Mouse (Mus musculus) heart, embryonic 10.5 days (tissue): ENCODE measurements around the gene Dnaic2. TPM values are rescaled to one million over a fixed set of nuclear protein-coding genes. Genes with fewer than 3 reads are reported as not detected.
A peak's percentile ranks its signal among the peaks of the same experiment; 100 is the strongest.

Experiments
- DNase-seq: peaks from one replicate; pipeline ENCODE4 v3.0.0-alpha.2; 2017; ENCODE audit warnings: low spot score
- H3K27ac ChIP-seq: fragments of 300-500 bp; sonication (generic); 2 replicates; pipeline ENCODE4 v1.5.1; 2016; ENCODE audit warnings: mild to moderate bottlenecking
- H3K27me3 ChIP-seq: fragments of 300-500 bp; sonication (generic); 2 replicates; pipeline ENCODE4 v1.6.1; 2016; ENCODE audit warnings: mild to moderate bottlenecking; ENCODE audit not compliant: poor library complexity, insufficient read depth, severe bottlenecking
- H3K36me3 ChIP-seq: fragments of 300-500 bp; sonication (generic); 2 replicates; pipeline ENCODE4 v1.6.1; 2016; ENCODE audit warnings: mild to moderate bottlenecking, moderate library complexity
- H3K4me1 ChIP-seq: fragments of 300-500 bp; sonication (generic); 2 replicates; pipeline ENCODE4 v1.6.1; 2016; ENCODE audit warnings: mild to moderate bottlenecking
- H3K4me3 ChIP-seq: fragments of 300-500 bp; sonication (generic); 2 replicates; pipeline ENCODE4 v1.5.1; 2016; ENCODE audit warnings: mild to moderate bottlenecking, moderate library complexity
- H3K9me3 ChIP-seq: fragments of 300-500 bp; sonication (generic); 2 replicates; pipeline ENCODE4 v1.6.1; 2016; ENCODE audit warnings: mild to moderate bottlenecking, moderate library complexity
- WGBS: fragments of 180-500 bp; shearing (Covaris S2); methylation state at CpG from one replicate; pipeline ENCODE4 v1.1.7; 2016; 5-methylcytosine and 5-hydroxymethylcytosine counted together
- polyA plus RNA-seq: library from polyadenylated mRNA; unstranded; fragments of >200 nt; fragmentation: Nextera tagmentation; extraction: Ambion mirVana; gene quantifications from 2 replicates; pipeline ENCODE4 v1.2.1, GENCODE M21; 2016

Gene Dnaic2
- polyA plus RNA-seq, 1 experiment from 2014 or later = 0.19 TPM

DNA sequence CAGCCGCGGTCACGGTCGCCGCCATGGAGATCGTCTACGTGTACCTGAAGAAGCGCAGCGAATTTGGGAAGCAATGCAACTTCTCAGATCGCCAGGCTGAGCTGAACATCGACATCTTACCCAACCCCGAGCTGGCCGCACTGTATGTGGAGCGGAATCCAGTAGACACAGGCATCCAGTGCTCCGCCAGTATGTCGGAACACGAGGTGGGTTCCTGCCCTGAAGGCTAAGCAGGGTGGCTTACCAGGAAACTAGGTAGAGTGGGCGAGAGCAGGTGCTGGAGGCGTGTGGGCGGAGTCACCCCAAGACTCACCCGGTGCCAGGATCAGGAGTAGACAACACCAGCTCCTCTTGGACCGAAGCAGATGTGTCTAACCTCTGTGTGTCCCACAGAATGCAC is 5.7 kb downstream of the Dnaic2 start:
- no peak overlapping the region for H3K4me3 ChIP-seq
- DNase-seq = no peak
- peaks cover 12% of the 10 kb centered on the region for H3K4me1 ChIP-seq
- no peaks in the 10 kb centered on the region for H3K9me3 ChIP-seq
- H3K36me3 ChIP-seq = no peaks in the 10 kb centered on the region
- no peak overlapping the region for H3K27ac ChIP-seq
- H3K27me3 ChIP-seq = peaks cover 32% of the 10 kb centered on the region
- WGBS = 65% methylated on average over 22 of the region's 22 CpGs

DNA sequence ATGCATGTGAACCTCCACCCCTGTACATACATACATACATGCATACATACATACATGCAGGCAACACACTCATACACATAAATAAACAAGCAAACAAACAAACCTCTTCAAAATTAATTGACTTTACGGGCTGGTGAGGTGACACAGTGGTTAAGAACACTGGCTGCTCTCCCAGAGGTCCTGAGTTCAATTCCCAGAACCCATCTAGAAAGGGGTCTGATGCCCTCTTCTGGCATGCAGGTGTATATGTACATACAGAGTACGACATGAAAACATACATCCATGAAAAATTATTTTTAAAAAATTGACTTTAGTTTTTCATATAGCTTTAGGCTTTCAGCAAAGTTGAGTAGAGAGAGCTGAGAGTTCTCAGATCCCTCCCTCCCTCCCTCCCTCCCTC is 8.9 kb downstream of the Dnaic2 start:
- Histone ChIP-seq H3K36me3 (no peaks in the 10 kb centered on the region), H3K4me1 (peaks cover 7% of the 10 kb centered on the region), H3K9me3 (no peaks in the 10 kb centered on the region), H3K4me3 (no peak overlapping the region), H3K27me3 (peaks cover 31% of the 10 kb centered on the region; the same call in 1 of the 2 replicates), H3K27ac (no peak overlapping the region)
- WGBS = 76% methylated on average over 2 of the region's 2 CpGs
- DNase-seq = no peak

DNA sequence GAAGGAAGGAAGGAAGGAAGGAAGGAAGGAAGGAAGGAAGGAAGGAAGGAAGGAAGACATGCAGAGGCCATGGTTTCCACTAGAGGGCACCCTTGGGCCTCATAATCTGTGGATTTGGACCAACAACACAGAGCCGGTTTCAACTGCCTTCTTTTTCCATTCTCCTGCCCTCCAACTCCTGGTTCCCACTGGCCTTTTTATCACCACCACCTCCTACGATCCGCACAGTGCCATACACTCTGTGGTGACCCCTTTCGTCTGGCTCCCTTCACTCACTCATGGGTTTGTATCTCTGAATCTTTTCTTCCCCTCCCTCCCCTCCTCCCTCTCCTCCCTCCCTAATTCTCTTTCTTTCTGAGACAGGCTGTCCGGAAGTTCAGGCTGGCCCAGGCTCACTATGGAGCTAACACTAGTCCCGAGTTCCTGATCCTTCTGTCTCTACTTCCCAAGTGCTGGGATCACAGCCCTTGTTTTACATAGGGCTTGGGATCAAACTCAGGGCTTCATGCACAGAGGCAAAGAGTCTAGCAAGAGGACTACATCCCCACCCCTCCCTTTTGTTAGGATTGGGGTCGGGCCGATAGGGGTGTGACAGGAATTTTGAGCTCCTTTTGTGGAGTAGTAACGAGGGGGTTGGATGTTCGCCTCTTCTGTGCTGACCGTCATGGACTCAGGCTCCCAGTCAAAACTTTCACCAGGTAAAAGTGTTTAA is 9.9 kb downstream of the Dnaic2 start:
- Histone ChIP-seq H3K4me3 (no peak overlapping the region), H3K4me1 (peaks cover 7% of the 10 kb centered on the region), H3K27me3 (peaks cover 36% of the 10 kb centered on the region; the same call in 1 of the 2 replicates), H3K27ac (no peak overlapping the region; the same call in 1 of the 2 replicates), H3K36me3 (no peaks in the 10 kb centered on the region), H3K9me3 (no peaks in the 10 kb centered on the region)
- no peak for DNase-seq
- WGBS = 42% methylated on average over 11 of the region's 11 CpGs

DNA sequence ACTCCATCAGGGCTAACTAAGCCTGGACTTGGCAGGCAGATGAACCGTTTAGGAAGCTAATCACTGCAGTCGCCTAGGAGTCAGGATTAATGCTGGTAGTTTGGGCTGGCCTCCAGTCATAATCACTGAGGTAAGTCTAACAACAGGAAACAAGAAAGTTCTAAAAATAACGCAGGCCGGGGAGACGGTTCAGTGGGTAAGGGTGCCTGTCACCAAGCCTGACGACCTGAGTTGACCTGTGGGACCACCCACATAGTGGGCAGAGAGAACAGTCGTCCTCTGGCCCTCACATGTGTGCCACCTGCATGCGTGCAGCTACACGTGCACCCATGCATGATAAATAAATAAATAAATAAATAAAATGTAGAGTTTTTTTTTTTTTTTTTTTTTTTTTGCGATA is 13.4 kb downstream of the Dnaic2 start:
- no peak overlapping the region for H3K27ac ChIP-seq
- peaks cover 32% of the 10 kb centered on the region; the same call in 1 of the 2 replicates for H3K27me3 ChIP-seq
- H3K36me3 ChIP-seq = no peaks in the 10 kb centered on the region
- no peak for DNase-seq
- 36% methylated on average over 10 of the region's 10 CpGs for WGBS
- no peak overlapping the region for H3K4me3 ChIP-seq
- peaks cover 11% of the 10 kb centered on the region for H3K4me1 ChIP-seq
- no peaks in the 10 kb centered on the region for H3K9me3 ChIP-seq

DNA sequence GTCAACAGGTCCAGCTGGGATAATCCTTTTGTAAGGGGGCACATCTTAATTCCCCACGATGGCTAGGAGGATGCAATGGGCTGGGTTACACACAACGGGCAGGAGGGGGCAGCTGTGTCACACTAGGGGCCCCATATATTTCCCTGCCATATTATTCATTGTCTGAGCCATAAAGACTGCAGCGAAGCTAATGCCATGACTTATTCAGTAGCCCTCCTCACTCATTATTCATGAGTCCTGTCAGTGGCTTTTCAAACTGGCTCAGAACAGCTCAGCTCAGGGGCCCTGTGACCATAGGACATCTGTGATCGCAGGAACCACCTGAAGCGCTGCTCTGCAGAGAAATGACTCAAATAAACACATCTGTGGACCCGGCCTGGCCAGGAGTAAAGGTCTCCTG is 14.2 kb downstream of the Dnaic2 start:
- WGBS = 59% methylated on average over 6 of the region's 6 CpGs
- Histone ChIP-seq H3K9me3 (no peaks in the 10 kb centered on the region), H3K36me3 (no peaks in the 10 kb centered on the region), H3K27ac (no peak overlapping the region), H3K4me3 (no peak overlapping the region), H3K4me1 (peaks cover 11% of the 10 kb centered on the region), H3K27me3 (peaks cover 36% of the 10 kb centered on the region; the same call in 1 of the 2 replicates)
- no peak for DNase-seq

DNA sequence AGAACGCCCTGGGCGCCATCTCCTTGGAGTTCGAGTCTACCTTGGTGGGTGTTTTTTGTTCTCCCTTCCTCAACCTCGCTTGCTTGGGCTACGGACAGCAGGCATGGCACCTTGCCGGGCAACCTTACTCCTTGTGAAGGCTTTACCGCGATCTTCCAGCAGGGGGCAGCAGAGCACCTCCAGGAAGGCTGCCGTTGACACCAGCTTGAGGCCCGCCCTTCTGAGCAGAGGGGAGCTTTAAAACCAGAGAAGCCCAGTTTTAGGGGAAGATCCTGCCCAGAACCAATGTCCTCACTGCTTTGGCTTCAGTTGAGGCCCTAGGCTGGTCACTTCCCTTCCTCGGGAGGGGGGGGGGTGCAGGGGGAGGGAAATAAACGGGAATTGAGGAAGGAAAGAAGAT is 17.9 kb downstream of the Dnaic2 start:
- H3K27ac ChIP-seq = peak overlapping the region; percentile 62; the same call in 1 of the 2 replicates
- WGBS = 5% methylated on average over 12 of the region's 12 CpGs
- H3K9me3 ChIP-seq = no peaks in the 10 kb centered on the region
- 0 out of 2 replicates have a peak overlapping the region, but pooled peaks have one; percentile 20 for H3K4me3 ChIP-seq
- peaks cover 10% of the 10 kb centered on the region for H3K4me1 ChIP-seq
- H3K27me3 ChIP-seq = peaks cover 39% of the 10 kb centered on the region; the same call in 1 of the 2 replicates
- DNase-seq = peak; percentile 92
- H3K36me3 ChIP-seq = no peaks in the 10 kb centered on the region

DNA sequence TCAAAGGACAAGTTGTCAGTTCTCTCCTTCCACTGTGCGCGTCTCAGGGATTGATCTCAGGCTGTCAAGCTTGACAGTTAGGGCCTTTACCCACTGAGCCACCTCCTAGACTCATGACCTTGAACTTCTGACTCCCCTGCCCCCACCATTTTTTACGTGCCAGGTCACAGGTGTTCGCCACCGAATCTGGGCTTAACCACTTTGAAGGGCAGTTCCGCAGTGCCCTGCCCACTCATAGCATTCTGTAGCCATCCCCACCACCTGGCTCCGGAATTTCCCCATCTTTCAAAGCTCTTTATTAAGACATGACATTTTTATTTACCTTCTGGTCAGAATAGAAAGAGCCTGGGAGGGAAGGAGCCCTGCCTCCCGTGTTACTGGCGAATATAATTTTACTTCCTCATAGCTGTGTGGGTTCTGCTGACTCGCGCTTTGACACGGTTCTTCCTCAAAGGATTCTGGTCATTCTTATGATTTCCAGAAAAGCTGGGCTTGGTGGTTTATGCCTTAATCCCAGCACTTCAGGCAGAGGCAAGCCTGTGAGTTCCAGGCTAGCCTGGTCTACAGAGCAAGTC is 20.4 kb downstream of the Dnaic2 start:
- H3K4me1 ChIP-seq = 0 out of 2 replicates have a peak, but pooled peaks cover 4% of the 10 kb centered on the region
- H3K27ac ChIP-seq = no peak overlapping the region
- WGBS = 83% methylated on average over 12 of the region's 12 CpGs
- H3K36me3 ChIP-seq = no peaks in the 10 kb centered on the region
- H3K9me3 ChIP-seq = no peaks in the 10 kb centered on the region
- no peak for DNase-seq
- H3K27me3 ChIP-seq = peaks cover 38% of the 10 kb centered on the region; the same call in 1 of the 2 replicates
- no peak overlapping the region for H3K4me3 ChIP-seq

DNA sequence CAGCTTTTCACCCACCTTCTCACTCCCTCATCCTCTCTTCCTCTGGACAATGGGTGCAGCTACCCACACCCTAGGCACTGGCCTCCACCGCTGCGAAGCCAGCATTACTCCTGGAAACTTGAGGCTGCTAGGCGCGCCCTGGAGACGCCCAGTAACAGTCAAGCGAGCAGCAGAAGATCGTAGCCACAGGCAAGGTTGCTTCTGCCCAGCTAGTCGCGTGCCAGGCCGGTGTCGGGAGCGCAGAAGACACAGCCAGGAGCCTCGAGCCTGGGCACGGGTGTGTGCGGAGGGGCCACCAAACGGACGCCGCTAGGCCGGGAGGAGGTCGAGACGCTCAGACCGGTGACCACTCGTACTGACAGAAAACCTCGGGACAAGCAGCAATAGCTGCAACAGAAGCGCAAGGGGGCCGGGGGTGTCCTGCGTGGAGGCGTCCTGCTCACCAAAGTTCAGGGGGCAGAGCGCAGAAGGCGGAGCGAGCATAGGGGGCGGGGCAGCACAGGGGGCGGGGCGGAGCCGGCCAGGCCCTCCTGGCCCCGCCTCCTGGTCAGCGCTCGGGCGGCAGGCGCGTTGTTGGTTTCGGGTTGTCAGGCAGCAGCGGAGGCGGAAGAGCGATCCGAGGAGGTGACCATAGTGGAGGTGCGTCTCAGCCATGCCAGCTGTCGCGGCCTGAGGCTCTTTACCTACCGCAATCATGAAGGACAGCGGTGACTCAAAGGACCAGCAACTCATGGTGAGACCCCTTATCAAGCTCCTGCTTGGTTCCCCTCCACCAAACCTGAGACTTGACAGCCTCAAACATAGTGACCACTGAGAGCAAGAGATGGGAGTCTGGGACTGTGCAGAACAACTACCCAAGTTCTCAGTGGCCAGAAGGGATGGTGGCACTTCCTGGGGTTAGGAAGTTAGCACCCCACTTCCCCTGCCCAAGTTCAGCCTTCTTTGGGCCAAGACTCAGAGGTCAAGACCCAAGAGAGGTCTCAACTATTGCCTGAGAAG is 37.9 kb downstream of the Dnaic2 start, which contains the start of gene Kif19a:
Gene Kif19a (plus strand): TSS at position 569 of the 999 bp plus-strand sequence.
- peak within 1 kb of the TSS; percentile 66 for H3K4me3 ChIP-seq
- peaks cover 16% of the 10 kb centered on the region for H3K4me1 ChIP-seq
- WGBS = 3% methylated on average over 51 of the region's 51 CpGs
- H3K27ac ChIP-seq = peak within 1 kb of the TSS; percentile 57
- H3K9me3 ChIP-seq = no peaks in the 10 kb centered on the region
- H3K36me3 ChIP-seq = no peaks in the 10 kb centered on the region
- DNase-seq = peak; percentile 87
- H3K27me3 ChIP-seq = peaks cover 65% of the 10 kb centered on the region

DNA sequence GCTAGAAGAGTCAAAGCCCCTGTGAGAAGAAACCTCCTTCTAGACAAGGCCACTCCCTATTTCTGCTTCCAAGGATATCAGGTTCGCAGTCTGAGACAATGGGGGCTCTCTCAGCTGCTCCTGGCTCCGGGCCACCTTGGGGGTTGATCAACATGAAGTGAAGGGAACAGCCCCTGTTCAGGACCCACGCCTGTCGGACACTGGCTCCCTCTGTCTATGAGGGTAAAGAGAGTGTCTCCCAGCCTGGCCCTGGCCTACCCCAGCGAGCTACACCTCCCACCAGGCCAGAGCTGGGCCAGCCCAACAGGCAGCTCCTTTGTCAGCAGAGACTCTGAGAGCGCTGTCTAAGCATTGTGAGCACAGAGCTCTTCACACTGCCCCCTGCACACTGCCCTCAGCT is 42.7 kb downstream of the Dnaic2 start:
- H3K27ac ChIP-seq = no peak overlapping the region
- H3K4me1 ChIP-seq = peaks cover 14% of the 10 kb centered on the region
- no peak overlapping the region for H3K4me3 ChIP-seq
- 48% methylated on average over 6 of the region's 6 CpGs for WGBS
- H3K27me3 ChIP-seq = peaks cover 62% of the 10 kb centered on the region
- no peaks in the 10 kb centered on the region for H3K36me3 ChIP-seq
- no peak for DNase-seq
- no peaks in the 10 kb centered on the region for H3K9me3 ChIP-seq

DNA sequence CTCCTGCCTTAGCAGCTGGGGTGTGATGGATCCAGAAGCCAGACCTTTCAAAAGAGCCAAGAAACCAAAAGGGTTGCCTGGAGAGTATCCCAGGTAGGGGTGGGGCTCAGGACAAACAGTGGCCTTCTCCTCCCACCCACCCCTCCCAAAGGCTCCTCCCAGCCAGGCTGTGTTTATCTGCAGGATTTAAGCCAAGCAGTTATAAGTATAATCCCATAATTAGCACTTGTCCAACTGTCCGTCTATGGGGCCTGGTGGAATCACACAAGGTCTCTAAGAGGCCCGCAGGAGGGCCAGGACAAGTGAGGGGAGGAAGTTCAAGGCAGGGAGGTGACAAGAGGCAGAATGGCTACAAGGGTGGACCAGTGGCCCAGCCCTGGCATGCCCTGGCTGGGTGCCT is 44.7 kb downstream of the Dnaic2 start:
- DNase-seq = no peak
- 67% methylated on average over 2 of the region's 2 CpGs for WGBS
- no peaks in the 10 kb centered on the region for H3K9me3 ChIP-seq

DNA sequence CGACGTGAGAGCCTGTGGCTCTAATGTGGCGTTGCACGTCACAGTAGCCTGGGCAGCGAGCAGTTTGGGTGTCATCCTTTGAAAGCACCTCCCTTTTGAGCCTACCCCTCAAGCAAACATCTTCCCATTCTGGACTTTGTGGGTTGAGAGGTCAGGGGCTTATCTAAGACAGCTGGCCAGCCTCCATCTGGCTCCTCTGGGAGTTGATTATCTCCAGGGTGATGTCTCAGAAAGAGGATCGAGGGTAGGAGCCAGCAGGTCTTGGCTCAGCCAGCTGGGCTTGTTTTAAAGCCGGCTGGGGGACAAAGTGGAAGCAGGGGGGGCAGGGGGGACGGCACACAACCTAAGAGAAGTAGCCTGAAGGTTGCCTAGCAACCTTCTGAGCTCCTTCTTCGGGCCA is 52.9 kb downstream of the Dnaic2 start:
- peaks cover 94% of the 10 kb centered on the region for H3K27me3 ChIP-seq
- H3K4me1 ChIP-seq = peaks cover 30% of the 10 kb centered on the region
- DNase-seq = no peak
- H3K36me3 ChIP-seq = no peaks in the 10 kb centered on the region
- WGBS = 30% methylated on average over 9 of the region's 9 CpGs
- H3K9me3 ChIP-seq = no peaks in the 10 kb centered on the region
- H3K27ac ChIP-seq = no peak overlapping the region
- H3K4me3 ChIP-seq = no peak overlapping the region

More for the DNA sequence above, 44.7 kb downstream of the Dnaic2 start:
- Histone ChIP-seq H3K27me3 (peaks cover 60% of the 10 kb centered on the region), H3K4me3 (no peak overlapping the region), H3K4me1 (peaks cover 7% of the 10 kb centered on the region; the same call in 1 of the 2 replicates), H3K36me3 (no peaks in the 10 kb centered on the region), H3K27ac (no peak overlapping the region)

DNA sequence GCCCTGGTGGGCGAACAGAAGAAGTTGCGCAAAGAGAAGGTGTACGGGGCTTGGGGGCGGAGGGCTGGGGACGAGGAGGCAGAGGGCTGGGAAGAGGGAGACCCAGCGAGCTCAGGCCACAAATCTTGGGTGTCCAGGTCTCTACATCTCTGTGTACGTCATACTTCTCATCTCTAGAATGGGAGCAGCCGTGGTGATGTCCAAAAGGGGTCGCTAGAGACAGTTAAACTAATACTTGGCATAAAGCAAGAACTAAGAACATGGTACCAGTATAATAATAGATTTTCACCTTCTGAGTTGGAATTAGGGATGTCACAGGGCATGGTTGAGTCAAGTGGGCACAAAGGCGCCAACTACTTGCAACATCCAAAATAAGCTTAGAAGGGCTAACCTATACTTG is 58.7 kb downstream of the Dnaic2 start:
- Histone ChIP-seq H3K4me3 (peak overlapping the region; percentile 54), H3K9me3 (no peaks in the 10 kb centered on the region), H3K27ac (no peak overlapping the region), H3K36me3 (no peaks in the 10 kb centered on the region), H3K27me3 (peaks cover 100% of the 10 kb centered on the region), H3K4me1 (peaks cover 24% of the 10 kb centered on the region)
- WGBS = 35% methylated on average over 10 of the region's 10 CpGs
- DNase-seq = no peak
